Mouse (Mus musculus) lung, postnatal 0 days (tissue): ENCODE results near the gene Sbno2.

Source experiments
- CTCF ChIP-seq: IDR thresholded peaks from 2 replicates; pipeline ENCODE4 v1.5.1; 2016; ENCODE audit warnings: antibody characterized with exemption, mild to moderate bottlenecking
- EP300 ChIP-seq: IDR thresholded peaks from 2 replicates; pipeline ENCODE4 v1.6.1; 2016; ENCODE audit warnings: antibody characterized with exemption, mild to moderate bottlenecking, control low read depth

DNA sequence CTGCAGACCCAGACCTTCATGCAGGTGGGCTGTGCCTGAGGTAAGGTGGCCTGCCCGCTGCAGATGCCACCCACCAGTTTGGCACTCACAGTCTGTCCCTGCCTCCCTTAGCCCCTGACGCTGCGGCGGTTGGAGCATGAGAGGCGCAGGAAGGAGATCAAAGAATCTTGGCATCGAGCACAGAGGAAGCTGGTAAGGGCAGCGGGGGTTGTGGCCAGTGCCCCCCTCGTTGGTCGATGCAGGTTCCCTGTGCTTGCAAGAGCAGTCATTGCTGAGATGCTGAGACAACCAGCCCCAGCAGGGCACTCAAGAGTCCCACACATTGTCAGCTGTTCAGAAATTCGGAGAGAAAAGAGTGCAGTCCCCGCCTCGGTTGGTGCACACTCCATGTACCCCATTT is 83.2 kb downstream of the Sbno2 start:
- no peak for TF ChIP-seq CTCF
- no peak for TF ChIP-seq EP300
